Mouse (Mus musculus) ES-E14 (cell line): ENCODE measurements around the gene Tank.

Experiments used
- CHD2 ChIP-seq: IDR thresholded peaks from 2 replicates; pipeline ENCODE4 v1.6.1; 2014; ENCODE audit warnings: mild to moderate bottlenecking, low read depth, low read length, inconsistent platforms
- ZC3H11A ChIP-seq: IDR thresholded peaks from 2 replicates; pipeline ENCODE4 v1.6.1; 2012; ENCODE audit warnings: low read depth, mild to moderate bottlenecking, inconsistent platforms, low read length, borderline replicate concordance
- ZNF384 ChIP-seq: IDR thresholded peaks from 2 replicates; pipeline ENCODE4 v1.6.1; 2012; ENCODE audit warnings: low read depth, low read length, inconsistent platforms

- TF ChIP-seq ZC3H11A (no peak), ZNF384 (no peak), CHD2 (no peak)
These were observed 15.5 kb downstream of the Tank start for GRCm38 (mm10) chr2:61593871-61594304.
